Mouse (Mus musculus) 3134 (cell line): Measurements from ENCODE around the gene Igsf11.
"Not testable (repeated sequence)": the region's sequence is repeated elsewhere in the genome, so short reads cannot be mapped to it uniquely, and the experiment has no call there.

Experiments
- DNase-seq: peaks from one replicate; pipeline ENCODE4 v3.0.0-alpha.2; 2011; ENCODE audit warnings: low spot score; ENCODE audit not compliant: insufficient read length; ENCODE audit errors: extremely low read depth

Gene Igsf11

GRCm38 (mm10) chr16:38982051-38982450, 89.6 kb downstream of the Igsf11 start:
- no peak for DNase-seq

GRCm38 (mm10) chr16:38982508-38983236, 90.2 kb downstream of the Igsf11 start:
- no peak for DNase-seq

- DNase-seq, result not testable (repeated sequence)
Observed at GRCm38 (mm10) chr16:38983850-38984249, 91.4 kb downstream of the Igsf11 start.

- DNase-seq, result no peak
Observed at GRCm38 (mm10) chr16:38985411-38985810, 92.9 kb downstream of the Igsf11 start.

- DNase-seq, result no peak
Observed at GRCm38 (mm10) chr16:38986410-38986809, 93.9 kb downstream of the Igsf11 start.

GRCm38 (mm10) chr16:38993711-38994110, 101.2 kb downstream of the Igsf11 start:
- no peak for DNase-seq

- no peak for DNase-seq
Observed at GRCm38 (mm10) chr16:38998496-38999258, 106.2 kb downstream of the Igsf11 start.

GRCm38 (mm10) chr16:38999298-38999697, 106.8 kb downstream of the Igsf11 start:
- DNase-seq, result no peak

- DNase-seq, result no peak
Observed at GRCm38 (mm10) chr16:39006978-39007377, 114.5 kb downstream of the Igsf11 start.

GRCm38 (mm10) chr16:39019449-39019848, 127.0 kb downstream of the Igsf11 start:
- no peak for DNase-seq

GRCm38 (mm10) chr16:39025989-39026736, 133.7 kb downstream of the Igsf11 start:
- no peak for DNase-seq

- no peak for DNase-seq
Observed at GRCm38 (mm10) chr16:39031350-39031749, 138.9 kb downstream of the Igsf11 start.

- DNase-seq, result no peak
Observed at GRCm38 (mm10) chr16:39037257-39037656, 144.8 kb downstream of the Igsf11 start.

- DNase-seq, result no peak
Observed at GRCm38 (mm10) chr16:39044381-39044780, 151.9 kb downstream of the Igsf11 start.

- DNase-seq, result no peak
Observed at GRCm38 (mm10) chr16:39048889-39049288, 156.4 kb downstream of the Igsf11 start.

GRCm38 (mm10) chr16:39052971-39053370, 160.5 kb downstream of the Igsf11 start:
- DNase-seq, result no peak

GRCm38 (mm10) chr16:39053779-39054178, 161.3 kb downstream of the Igsf11 start:
- DNase-seq, result no peak

GRCm38 (mm10) chr16:39056061-39056460, 163.6 kb downstream of the Igsf11 start:
- no peak for DNase-seq

- DNase-seq, result no peak
Observed at GRCm38 (mm10) chr16:39056961-39057360, 164.5 kb downstream of the Igsf11 start.

- DNase-seq, result no peak
Observed at GRCm38 (mm10) chr16:39058869-39059268, 166.4 kb downstream of the Igsf11 start.

GRCm38 (mm10) chr16:39062596-39062995, 170.1 kb downstream of the Igsf11 start:
- no peak for DNase-seq
